Mouse (Mus musculus) intestine, embryonic 16.5 days (tissue): ENCODE measurements around the gene Mospd3. TPM values are rescaled to one million over a fixed set of nuclear protein-coding genes. Genes with fewer than 3 reads are reported as not detected.
A peak's percentile ranks its signal among the peaks of the same experiment; 100 is the strongest.

Experiments used
- ATAC-seq: fragments of 200-750 bp; cut with Nextera tagmentation; 2 replicates; pipeline ENCODE4 v1.8.0; 2017; ENCODE audit warnings: moderate TSS enrichment, moderate library complexity
- H3K27ac ChIP-seq: fragments of 300-500 bp; sonication (generic); 2 replicates; pipeline ENCODE4 v1.5.1; 2014; ENCODE audit warnings: mild to moderate bottlenecking, low read length
- H3K27me3 ChIP-seq: fragments of 300-500 bp; sonication (generic); replicated peaks from 2 replicates; pipeline ENCODE4 v1.6.1; 2014; ENCODE audit warnings: low read length, control low read depth, mixed read lengths; ENCODE audit not compliant: control insufficient read depth, insufficient read depth
- H3K36me3 ChIP-seq: fragments of 300-500 bp; sonication (generic); 2 replicates; pipeline ENCODE4 v1.6.1; 2014; ENCODE audit warnings: low read length, control low read depth; ENCODE audit not compliant: control insufficient read depth, insufficient read depth
- H3K4me1 ChIP-seq: fragments of 300-500 bp; sonication (generic); 2 replicates; pipeline ENCODE4 v1.6.1; 2014; ENCODE audit warnings: low read length, control low read depth, mixed read lengths; ENCODE audit not compliant: control insufficient read depth, insufficient read depth
- H3K4me2 ChIP-seq: fragments of 300-500 bp; sonication (generic); 2 replicates; pipeline ENCODE4 v1.6.1; 2014; ENCODE audit warnings: low read depth, low read length, control low read depth
- H3K4me3 ChIP-seq: fragments of 300-500 bp; sonication (generic); 2 replicates; pipeline ENCODE4 v1.5.1; 2014; ENCODE audit warnings: mild to moderate bottlenecking, low read length
- H3K9ac ChIP-seq: fragments of 300-500 bp; sonication (generic); 2 replicates; pipeline ENCODE4 v1.6.1; 2014; ENCODE audit warnings: low read depth, low read length
- H3K9me3 ChIP-seq: fragments of 300-500 bp; sonication (generic); 2 replicates; pipeline ENCODE4 v1.6.1; 2016; ENCODE audit warnings: low read length, control low read depth; ENCODE audit not compliant: control insufficient read depth
- WGBS: fragments of 180-500 bp; shearing (Covaris S2); extraction: QIAGEN DNeasy Blood & Tissue Kit; methylation state at CpG from one replicate; pipeline ENCODE4 v1.1.7; 2014; 5-methylcytosine and 5-hydroxymethylcytosine counted together
- polyA plus RNA-seq: library from polyadenylated mRNA; unstranded; fragments of >200 nt; fragmentation: Nextera tagmentation; extraction: Ambion mirVana; gene quantifications from 2 replicates; pipeline ENCODE4 v1.2.1, GENCODE M21; 2015

Gene Mospd3
- polyA plus RNA-seq, 1 experiment from 2014 or later, result 25.2 TPM

GRCm38 (mm10) chr5:137609292-137609691, 8.4 kb upstream of the Mospd3 start:
- Histone ChIP-seq H3K36me3 (no peaks in the 10 kb centered on the region), H3K27ac (no peak overlapping the region), H3K9ac (0 out of 2 replicates have a peak overlapping the region, but pooled peaks have one; percentile 39), H3K4me3 (no peak overlapping the region), H3K4me2 (no peak overlapping the region), H3K9me3 (no peaks in the 10 kb centered on the region), H3K27me3 (no peaks in the 10 kb centered on the region), H3K4me1 (peaks cover 43% of the 10 kb centered on the region)
- no peak for ATAC-seq
- 63% methylated on average over 3 of the region's 3 CpGs for WGBS

- Histone ChIP-seq H3K9me3 (no peaks in the 10 kb centered on the region), H3K36me3 (no peaks in the 10 kb centered on the region), H3K27me3 (no peaks in the 10 kb centered on the region), H3K27ac (no peak overlapping the region), H3K9ac (peak overlapping the region; percentile 39; the same call in 1 of the 2 replicates), H3K4me2 (peak overlapping the region; percentile 43), H3K4me1 (peaks cover 41% of the 10 kb centered on the region), H3K4me3 (peak overlapping the region; percentile 12)
- 26% methylated on average over 22 of the region's 23 CpGs for WGBS
- ATAC-seq, result no peak
Observed at GRCm38 (mm10) chr5:137608654-137609190, 7.9 kb upstream of the Mospd3 start.

DNA sequence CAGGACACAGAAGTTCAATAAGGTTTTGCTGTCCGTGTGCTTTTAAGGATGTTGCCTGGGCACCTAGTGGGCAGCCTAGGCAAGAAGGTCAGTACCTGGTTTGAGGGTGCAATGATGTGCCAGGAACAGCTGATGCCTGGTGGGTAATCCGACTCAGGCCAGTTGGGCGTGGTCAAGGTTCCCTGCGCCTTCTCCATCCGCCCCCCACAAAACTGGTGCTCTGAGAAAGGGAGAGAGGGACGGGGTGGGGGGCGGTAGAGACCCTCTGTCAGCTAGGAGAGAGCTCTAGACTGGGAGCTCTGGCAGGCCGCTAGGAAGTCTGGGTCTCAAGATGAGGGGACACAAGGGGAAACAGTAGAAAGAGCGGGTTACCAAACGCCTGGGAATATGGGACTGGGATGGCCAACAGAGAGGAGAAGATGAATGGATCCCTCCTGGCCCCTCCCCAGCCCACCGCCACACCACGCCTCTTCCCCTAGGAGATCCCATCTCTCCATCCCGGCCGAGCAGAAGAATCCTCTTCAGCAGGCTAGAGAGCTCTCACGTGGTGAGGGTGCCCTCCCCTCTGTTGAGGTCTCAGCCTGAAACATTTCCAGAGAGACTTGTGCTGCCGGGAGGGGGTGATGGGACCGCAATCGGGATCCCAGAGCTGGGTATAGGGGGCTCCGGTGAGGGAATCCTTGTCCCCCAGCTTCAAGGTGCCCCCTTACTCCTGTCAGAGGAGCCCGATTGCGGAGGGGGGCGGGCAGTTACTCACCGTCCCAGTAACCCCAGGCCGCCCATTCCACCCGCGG, 7.2 kb upstream of the Mospd3 start:
- peak overlapping the region; percentile 12 for H3K4me3 ChIP-seq
- H3K9me3 ChIP-seq, result no peaks in the 10 kb centered on the region
- H3K4me2 ChIP-seq, result peak overlapping the region; percentile 43
- H3K36me3 ChIP-seq, result no peaks in the 10 kb centered on the region
- 24% methylated on average over 26 of the region's 26 CpGs for WGBS
- peak overlapping the region; percentile 39; the same call in 1 of the 2 replicates for H3K9ac ChIP-seq
- no peaks in the 10 kb centered on the region for H3K27me3 ChIP-seq
- no peak for ATAC-seq
- no peak overlapping the region for H3K27ac ChIP-seq
- H3K4me1 ChIP-seq, result peaks cover 37% of the 10 kb centered on the region

- Histone ChIP-seq H3K4me2 (peak overlapping the region; percentile 63), H3K27me3 (no peaks in the 10 kb centered on the region), H3K9me3 (no peaks in the 10 kb centered on the region), H3K4me3 (peak overlapping the region; percentile 83), H3K27ac (peak overlapping the region; percentile 92), H3K4me1 (peaks cover 22% of the 10 kb centered on the region), H3K9ac (peak overlapping the region; percentile 90), H3K36me3 (no peaks in the 10 kb centered on the region)
- ATAC-seq, result peak; percentile 5; the same call in 1 of the 2 replicates
- WGBS, result under 1% methylated on average over 22 of the region's 22 CpGs
Observed at GRCm38 (mm10) chr5:137601365-137601729, 489 bp upstream of the Mospd3 start.

DNA sequence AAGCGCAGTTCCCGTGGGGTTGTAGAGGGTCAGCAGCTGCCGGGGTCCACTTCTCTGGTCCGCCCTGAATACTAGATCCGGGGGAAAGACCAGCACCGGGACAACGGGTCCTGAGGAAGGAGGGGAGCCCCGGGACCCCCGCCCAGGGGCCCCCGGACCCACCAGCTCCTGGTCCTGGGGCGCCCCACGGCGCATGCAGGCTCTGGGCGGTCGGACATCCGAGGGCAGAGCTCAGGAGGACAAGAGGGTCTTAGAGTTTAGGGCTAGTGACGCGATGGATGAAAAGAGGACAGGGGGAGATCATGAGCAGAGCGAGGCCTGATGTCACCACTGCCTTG, 608 bp downstream of the Mospd3 start:
- ATAC-seq, result peak; percentile 59
- Histone ChIP-seq H3K9ac (peak overlapping the region; percentile 90), H3K27ac (peak overlapping the region; percentile 84), H3K4me2 (peak overlapping the region; percentile 97), H3K27me3 (no peaks in the 10 kb centered on the region), H3K36me3 (no peaks in the 10 kb centered on the region), H3K4me1 (peaks cover 22% of the 10 kb centered on the region), H3K4me3 (peak overlapping the region; percentile 83), H3K9me3 (no peaks in the 10 kb centered on the region)
- under 1% methylated on average over 19 of the region's 19 CpGs for WGBS

- Histone ChIP-seq H3K4me3 (peak overlapping the region; percentile 83), H3K27me3 (no peaks in the 10 kb centered on the region), H3K27ac (no peak overlapping the region), H3K36me3 (no peaks in the 10 kb centered on the region), H3K4me2 (peak overlapping the region; percentile 97), H3K4me1 (peaks cover 22% of the 10 kb centered on the region), H3K9ac (peak overlapping the region; percentile 90), H3K9me3 (no peaks in the 10 kb centered on the region)
- ATAC-seq, result no peak
- 70% methylated on average over 9 of the region's 9 CpGs for WGBS
Observed at GRCm38 (mm10) chr5:137599600-137599999, 1.3 kb downstream of the Mospd3 start.

DNA sequence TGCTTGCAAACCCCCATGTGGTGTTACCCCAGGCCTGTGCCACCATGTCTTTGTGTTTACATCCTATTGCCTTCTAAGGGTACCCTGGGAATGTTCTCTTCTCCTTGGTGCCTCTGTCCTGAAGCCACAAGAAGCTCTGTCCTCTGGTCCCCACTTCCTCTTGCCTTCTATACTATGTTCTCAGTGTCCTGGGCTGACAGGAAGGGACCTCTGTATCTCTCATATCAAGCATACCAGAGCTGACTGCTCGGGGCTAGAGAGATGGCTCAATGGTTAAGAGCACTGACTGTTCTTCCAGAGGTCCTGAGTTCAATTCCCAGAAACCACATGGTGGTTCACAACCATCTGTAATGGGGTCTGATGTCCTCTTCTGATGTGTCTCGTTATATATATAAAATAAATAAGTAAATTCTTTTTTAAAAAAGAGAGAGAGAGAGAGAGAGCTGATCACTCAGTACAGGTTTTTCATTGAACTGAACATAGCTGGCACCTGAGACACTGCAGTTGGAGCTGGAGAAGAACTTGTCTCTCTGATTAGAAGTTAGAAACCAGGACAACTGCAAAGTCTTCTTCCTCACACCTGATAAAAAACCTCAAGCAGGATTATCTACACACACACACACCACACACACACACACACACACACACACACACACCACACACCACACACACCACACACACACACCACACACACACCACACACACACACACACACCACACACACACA, 2.6 kb downstream of the Mospd3 start:
- no peak for ATAC-seq
- Histone ChIP-seq H3K4me1 (peaks cover 22% of the 10 kb centered on the region), H3K27ac (no peak overlapping the region), H3K36me3 (no peaks in the 10 kb centered on the region), H3K9ac (no peak overlapping the region), H3K9me3 (no peaks in the 10 kb centered on the region), H3K27me3 (no peaks in the 10 kb centered on the region), H3K4me3 (no peak overlapping the region), H3K4me2 (no peak overlapping the region)
- 76% methylated on average over 2 of the region's 2 CpGs for WGBS

GRCm38 (mm10) chr5:137597625-137598024, 3.2 kb downstream of the Mospd3 start:
- Histone ChIP-seq H3K36me3 (no peaks in the 10 kb centered on the region), H3K9me3 (no peaks in the 10 kb centered on the region), H3K4me1 (peaks cover 16% of the 10 kb centered on the region), H3K27ac (no peak overlapping the region), H3K9ac (no peak overlapping the region), H3K4me3 (no peak overlapping the region), H3K27me3 (no peaks in the 10 kb centered on the region), H3K4me2 (no peak overlapping the region)
- ATAC-seq, result no peak
- WGBS, result 94% methylated on average over 6 of the region's 6 CpGs

- H3K4me3 ChIP-seq, result peak overlapping the region; percentile 20; the same call in 1 of the 2 replicates
- no peaks in the 10 kb centered on the region for H3K36me3 ChIP-seq
- WGBS, result 30% methylated on average over 28 of the region's 30 CpGs
- ATAC-seq, result no peak
- H3K27ac ChIP-seq, result peak overlapping the region; percentile 13; the same call in 1 of the 2 replicates
- H3K27me3 ChIP-seq, result no peaks in the 10 kb centered on the region
- H3K4me1 ChIP-seq, result peaks cover 12% of the 10 kb centered on the region
- peak overlapping the region; percentile 45; the same call in 1 of the 2 replicates for H3K4me2 ChIP-seq
- H3K9me3 ChIP-seq, result no peaks in the 10 kb centered on the region
- H3K9ac ChIP-seq, result peak overlapping the region; percentile 48; the same call in 1 of the 2 replicates
Observed at GRCm38 (mm10) chr5:137596601-137597261, 4.1 kb downstream of the Mospd3 start.
